ENCODE assay signal across 8 mouse cellular contexts in genomic region chr5:33982731-33983259, GRCm38 (mm10). TPM values are rescaled to one million over a fixed set of nuclear protein-coding genes. Genes with fewer than 3 reads are reported as not detected.
DNase-seq lines count a peak whose midpoint lies in the region; ATAC-seq and TF ChIP-seq lines count a peak whose summit lies in the region.

No protein-coding gene starts in this region.

- peak overlapping the region; percentile 94 for H3K4me2 ChIP-seq in embryonic facial prominence, embryonic 11.5 days (ENCODE audit: low read depth, low read length)
- H3K4me2 ChIP-seq in hindbrain, embryonic 15.5 days: peak overlapping the region; percentile 86
- peak overlapping the region; percentile 80 for H3K4me2 ChIP-seq in midbrain, postnatal 0 days (ENCODE audit: low read depth, low read length, poor library complexity, severe bottlenecking)

- peak overlapping the region; percentile 78 for H3K4me3 ChIP-seq in liver, adult 2 months (ENCODE audit: insufficient read depth, low read depth, low read length)
- H3K4me3 ChIP-seq in embryonic facial prominence, embryonic 11.5 days (ENCODE audit: low read depth, low read length): peak overlapping the region; percentile 87
- peak overlapping the region; percentile 59 for H3K4me3 ChIP-seq in hindbrain, embryonic 15.5 days
- peak overlapping the region; percentile 91 for H3K4me3 ChIP-seq in midbrain, postnatal 0 days (ENCODE audit: low read depth, low read length)

- no peak for TF ChIP-seq POLR2A in liver, adult 2 months (IDR thresholded peaks at IDR 0.05; ENCODE audit: extremely low read depth, insufficient read depth, low read length)

- H3K36me3 ChIP-seq in liver, adult 2 months (ENCODE audit: control insufficient read depth, insufficient read depth, low read length): no peaks in the 10 kb centered on the region
- no peaks in the 10 kb centered on the region for H3K36me3 ChIP-seq in embryonic facial prominence, embryonic 11.5 days (replicated peaks; ENCODE audit: control insufficient read depth, insufficient read depth, low read depth, low read length)
- H3K36me3 ChIP-seq in hindbrain, embryonic 15.5 days: peaks cover 16% of the 10 kb centered on the region; the same call in 1 of the 2 replicates
- peaks cover 4% of the 10 kb centered on the region; the same call in 1 of the 2 replicates for H3K36me3 ChIP-seq in midbrain, postnatal 0 days (ENCODE audit: insufficient read depth, low read length)

- 11% methylated on average over 25 of the region's 26 CpGs for WGBS in liver, adult 2 months
- WGBS in embryonic facial prominence, embryonic 11.5 days: 3% methylated on average over 25 of the region's 26 CpGs
- WGBS in hindbrain, embryonic 15.5 days: 3% methylated on average over 25 of the region's 26 CpGs
- WGBS in midbrain, postnatal 0 days: 3% methylated on average over 21 of the region's 26 CpGs

- no peak for DNase-seq in liver, adult 2 months (ENCODE audit: extremely low read depth, low read depth, low spot score)
- no peak for DNase-seq in liver
- DNase-seq in embryonic facial prominence, embryonic 11.5 days (ENCODE audit: low spot score): no peak
- DNase-seq in midbrain, postnatal 0 days (ENCODE audit: low spot score): peak; percentile 55
- DNase-seq in ovary, adult 18-20 months (ENCODE audit: low spot score): no peak
- no peak for DNase-seq in urinary bladder, postnatal 36 days (ENCODE audit: low spot score in 2 of 2)
- DNase-seq in thymus, postnatal 25 days: no peak

- ATAC-seq in embryonic facial prominence, embryonic 11.5 days (replicated peaks; ENCODE audit: insufficient number of reproducible peaks, low FRiP score, low TSS enrichment, low read depth): peak; percentile 53
- ATAC-seq in hindbrain, embryonic 15.5 days (ENCODE audit: low FRiP score, low read depth): peak; percentile 65
- ATAC-seq in midbrain, postnatal 0 days (ENCODE audit: low FRiP score): peak; percentile 64

- H3K9ac ChIP-seq in liver, adult 2 months (ENCODE audit: low read depth, low read length): peak overlapping the region; percentile 44
- H3K9ac ChIP-seq in embryonic facial prominence, embryonic 11.5 days (replicated peaks; ENCODE audit: low read length): peak overlapping the region; percentile 88
- peak overlapping the region; percentile 69 for H3K9ac ChIP-seq in hindbrain, embryonic 15.5 days
- H3K9ac ChIP-seq in midbrain, postnatal 0 days (replicated peaks; ENCODE audit: low read length, poor library complexity, severe bottlenecking): peak overlapping the region; percentile 95

- H3K9me3 ChIP-seq in embryonic facial prominence, embryonic 11.5 days (replicated peaks; ENCODE audit: control insufficient read depth, low read length): no peaks in the 10 kb centered on the region; the same call in 1 of the 2 replicates
- H3K9me3 ChIP-seq in hindbrain, embryonic 15.5 days: no peaks in the 10 kb centered on the region
- no peaks in the 10 kb centered on the region for H3K9me3 ChIP-seq in midbrain, postnatal 0 days (ENCODE audit: low read length)

- no peak for TF ChIP-seq CTCF in liver, adult 2 months (IDR thresholded peaks at IDR 0.05; ENCODE audit: low read depth, low read length)
- no peak for TF ChIP-seq CTCF in midbrain, postnatal 0 days (IDR thresholded peaks at IDR 0.05)

- no peak overlapping the region for H3K27ac ChIP-seq in liver, adult 2 months (replicated peaks; ENCODE audit: insufficient read depth, low read depth, low read length)
- H3K27ac ChIP-seq in embryonic facial prominence, embryonic 11.5 days (replicated peaks; ENCODE audit: low read depth, low read length): peak overlapping the region; percentile 70
- H3K27ac ChIP-seq in hindbrain, embryonic 15.5 days (replicated peaks): peak overlapping the region; percentile 97
- peak overlapping the region; percentile 97 for H3K27ac ChIP-seq in midbrain, postnatal 0 days (ENCODE audit: low read depth, low read length)

- no peaks in the 10 kb centered on the region for H3K4me1 ChIP-seq in liver, adult 2 months (ENCODE audit: control insufficient read depth, insufficient read depth, low read length)
- H3K4me1 ChIP-seq in embryonic facial prominence, embryonic 11.5 days (ENCODE audit: control insufficient read depth, insufficient read depth, low read length): no peaks in the 10 kb centered on the region; the same call in 1 of the 2 replicates
- peaks cover 36% of the 10 kb centered on the region for H3K4me1 ChIP-seq in hindbrain, embryonic 15.5 days (replicated peaks)
- H3K4me1 ChIP-seq in midbrain, postnatal 0 days (ENCODE audit: insufficient read depth, low read length): peaks cover 17% of the 10 kb centered on the region; the same call in 1 of the 2 replicates

- H3K27me3 ChIP-seq in liver, adult 2 months (ENCODE audit: control insufficient read depth, insufficient read depth, low read length): no peaks in the 10 kb centered on the region
- H3K27me3 ChIP-seq in embryonic facial prominence, embryonic 11.5 days (ENCODE audit: control insufficient read depth, insufficient read depth, low read length): no peaks in the 10 kb centered on the region
- no peaks in the 10 kb centered on the region for H3K27me3 ChIP-seq in hindbrain, embryonic 15.5 days
- no peaks in the 10 kb centered on the region for H3K27me3 ChIP-seq in midbrain, postnatal 0 days (ENCODE audit: insufficient read depth, low read length)

- H3K79me2 ChIP-seq in liver, adult 2 months (ENCODE audit: control insufficient read depth, insufficient read depth, low read length): no peaks in the 10 kb centered on the region

RNA-seq across cellular contexts. Expression of gene Gm1673, which starts 0.4 kb away (rescaled TPM):
- 0.37 and 1.3 TPM in 2 replicates for total RNA-seq in liver, adult 2 months (2014; rRNA removed)
- 1.6 and 2.3 TPM in 2 replicates for polyA plus RNA-seq in liver, adult 2 months (2012; rRNA removed)
- polyA plus RNA-seq in embryonic facial prominence, embryonic 11.5 days (2014; fragmentation: Nextera tagmentation; extraction: Ambion mirVana): 164 and 166 TPM in 2 replicates
- polyA plus RNA-seq in hindbrain, embryonic 15.5 days (2015; fragmentation: Nextera tagmentation; extraction: Ambion mirVana): 598 and 652 TPM in 2 replicates
- total RNA-seq in midbrain, postnatal 0 days (2014; rRNA removed): 635 and 874 TPM in 2 replicates
- 837 and 845 TPM in 2 replicates for polyA plus RNA-seq in midbrain, postnatal 0 days (2015; fragmentation: Nextera tagmentation; extraction: Ambion mirVana)

RNA-seq across cellular contexts. Expression of gene Nat8l, which starts 13.0 kb away (rescaled TPM):
- under 0.01 and 0.07 TPM in 2 replicates for total RNA-seq in liver, adult 2 months (2014; rRNA removed)
- 0.01 and 0.07 TPM in 2 replicates for polyA plus RNA-seq in liver, adult 2 months (2012; rRNA removed)
- polyA plus RNA-seq in embryonic facial prominence, embryonic 11.5 days (2014; fragmentation: Nextera tagmentation; extraction: Ambion mirVana): 0.26 and 0.36 TPM in 2 replicates
- 6.2 TPM in 2 replicates for polyA plus RNA-seq in hindbrain, embryonic 15.5 days (2015; fragmentation: Nextera tagmentation; extraction: Ambion mirVana)
- 42.9 and 46.6 TPM in 2 replicates for total RNA-seq in midbrain, postnatal 0 days (2014; rRNA removed)
- polyA plus RNA-seq in midbrain, postnatal 0 days (2015; fragmentation: Nextera tagmentation; extraction: Ambion mirVana): 5.3 and 6.1 TPM in 2 replicates

RNA-seq across cellular contexts. Expression of gene Nelfa, which starts 46.6 kb away (rescaled TPM):
- total RNA-seq in liver, adult 2 months (2014; rRNA removed): 2.6 and 3.7 TPM in 2 replicates
- polyA plus RNA-seq in liver, adult 2 months (2012; rRNA removed): 13.0 and 16.8 TPM in 2 replicates
- polyA plus RNA-seq in embryonic facial prominence, embryonic 11.5 days (2014; fragmentation: Nextera tagmentation; extraction: Ambion mirVana): 57.7 and 63.7 TPM in 2 replicates
- 40.5 and 44.3 TPM in 2 replicates for polyA plus RNA-seq in hindbrain, embryonic 15.5 days (2015; fragmentation: Nextera tagmentation; extraction: Ambion mirVana)
- 26.1 and 29.6 TPM in 2 replicates for total RNA-seq in midbrain, postnatal 0 days (2014; rRNA removed)
- 32.5 and 34.9 TPM in 2 replicates for polyA plus RNA-seq in midbrain, postnatal 0 days (2015; fragmentation: Nextera tagmentation; extraction: Ambion mirVana)

Comparison
In these comparisons a context has a peak if more than half of its experiments do, and no peak if none do; other contexts are left out.
1. H3K9ac ChIP-seq: peak in every context shown above with its lines; median percentile 95 in midbrain, postnatal 0 days; 88 in embryonic facial prominence, embryonic 11.5 days; 69 in hindbrain, embryonic 15.5 days; 44 in liver, adult 2 months.
2. RNA of gene Gm1673, which starts 0.4 kb away (polyA plus RNA-seq): 837 to 845 TPM in midbrain, postnatal 0 days, 598 to 652 TPM in hindbrain, embryonic 15.5 days and 164 to 166 TPM in embryonic facial prominence, embryonic 11.5 days; 1.6 to 2.3 TPM in liver, adult 2 months; every median in the first group is over 10 times any median in the second.
3. Peak in every context shown above with its lines, with median percentiles within 50 percentile points of each other: H3K4me3 ChIP-seq, ATAC-seq and H3K4me2 ChIP-seq.